Mouse (Mus musculus): ENCODE measurements at regions not wholly inside any gene's neighbourhood (a gene's known extent, or its start where the extent isn't known, plus 50 kb on each side); places are given as distances from the start of the nearest gene placed in this dataset.
A peak's percentile ranks its signal among the peaks of the same experiment; 100 is the strongest.

DNA sequence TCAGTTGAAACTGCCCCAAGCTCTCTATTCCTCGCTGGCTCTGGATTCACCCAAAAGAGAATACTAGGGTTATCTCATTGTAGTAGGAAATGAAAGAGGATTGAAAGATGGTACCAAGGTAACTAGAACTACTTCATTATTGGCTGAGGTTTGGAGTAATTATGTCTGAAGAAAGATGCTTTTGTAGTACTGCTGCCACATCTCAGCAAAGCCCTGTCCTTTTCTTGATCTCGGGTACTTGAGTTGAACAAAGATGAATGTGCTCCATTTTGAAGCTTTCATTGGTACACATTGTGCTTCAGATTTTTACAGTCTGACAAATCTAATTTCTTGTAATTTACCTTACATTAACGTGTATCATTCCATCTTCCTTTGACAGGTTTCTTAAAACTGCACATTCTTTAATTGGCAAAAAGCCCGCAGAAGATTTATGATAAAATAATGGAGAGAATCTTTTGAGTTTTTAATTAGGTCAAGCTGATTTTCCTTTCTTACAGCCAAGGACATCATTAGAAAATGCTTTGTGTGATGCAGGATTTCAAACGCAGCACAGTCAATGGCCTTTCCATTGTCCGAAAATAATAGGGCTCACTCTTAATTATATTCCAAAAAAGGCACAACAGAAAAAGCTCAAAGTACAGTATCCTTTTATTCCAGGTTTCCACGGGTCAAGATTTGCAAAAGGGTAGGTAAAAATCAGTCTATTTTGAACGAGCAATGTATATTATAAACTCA is 1791.7 kb upstream of the Nudt12 start:
- no peak overlapping the region for H3K9ac ChIP-seq (replicated peaks)
- H3K4me2 ChIP-seq (replicated peaks) = no peak overlapping the region
- ATAC-seq (replicated peaks) = no peak
- 0 out of 2 replicates have a peak, but pooled peaks cover 2% of the 10 kb centered on the region for H3K4me1 ChIP-seq
- no peaks in the 10 kb centered on the region for H3K36me3 ChIP-seq
- no peak overlapping the region for H3K4me3 ChIP-seq
- no peaks in the 10 kb centered on the region for H3K27me3 ChIP-seq
- WGBS = 10% methylated on average over 8 of the region's 8 CpGs
- no peak overlapping the region; the same call in 1 of the 2 replicates for H3K27ac ChIP-seq (replicated peaks)
- H3K9me3 ChIP-seq = no peaks in the 10 kb centered on the region

DNA sequence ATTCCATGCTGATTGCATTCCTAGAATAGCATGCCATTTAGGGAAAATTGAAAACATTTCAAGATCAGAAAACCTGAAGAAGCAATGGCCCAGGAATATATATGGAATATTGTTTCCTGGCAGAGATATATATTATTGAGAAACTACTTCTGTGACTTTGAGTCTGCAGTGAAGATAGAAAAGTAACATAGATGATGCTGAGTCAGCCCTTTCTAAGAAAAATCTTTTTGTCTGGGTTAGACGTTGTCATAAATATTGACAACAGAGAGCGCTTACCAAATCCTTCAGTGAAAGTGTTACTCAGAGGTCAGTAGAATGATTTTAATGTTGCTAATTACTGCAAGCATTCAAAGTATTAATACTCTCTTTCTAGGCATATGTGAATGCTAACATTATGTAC is 1749.1 kb upstream of the Nudt12 start:
- Histone ChIP-seq H3K27me3 (no peaks in the 10 kb centered on the region), H3K9me3 (no peaks in the 10 kb centered on the region), H3K36me3 (no peaks in the 10 kb centered on the region), H3K4me3 (no peak overlapping the region), H3K9ac (replicated peaks) (no peak overlapping the region), H3K4me2 (replicated peaks) (no peak overlapping the region), H3K4me1 (no peaks in the 10 kb centered on the region), H3K27ac (replicated peaks) (no peak overlapping the region)
- ATAC-seq (replicated peaks) = no peak
- 88% methylated on average over 2 of the region's 2 CpGs for WGBS

DNA sequence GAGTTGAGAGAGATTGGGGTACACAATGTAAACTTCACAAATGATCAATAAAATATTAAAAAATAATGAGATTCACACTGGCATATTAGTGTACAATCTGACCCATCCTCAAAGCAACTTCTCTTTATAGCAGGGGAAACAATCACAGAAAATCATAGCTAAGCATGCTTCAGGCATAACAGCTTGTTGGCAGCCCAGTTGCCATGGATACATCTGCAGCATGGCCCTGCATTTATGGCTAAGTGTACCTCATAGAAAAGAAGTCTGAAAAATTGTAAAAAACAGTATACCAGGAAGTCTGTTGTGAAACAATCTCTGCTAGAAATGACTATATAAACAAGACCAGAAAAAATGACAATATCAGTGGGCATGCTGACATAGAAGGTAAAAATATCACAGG is 1747.9 kb upstream of the Nudt12 start:
- no peaks in the 10 kb centered on the region for H3K36me3 ChIP-seq
- peak; percentile 82 for ATAC-seq (replicated peaks)
- H3K9ac ChIP-seq (replicated peaks) = no peak overlapping the region
- H3K27me3 ChIP-seq = no peaks in the 10 kb centered on the region
- H3K4me3 ChIP-seq = no peak overlapping the region
- H3K4me1 ChIP-seq = no peaks in the 10 kb centered on the region
- H3K27ac ChIP-seq (replicated peaks) = no peak overlapping the region
- H3K9me3 ChIP-seq = no peaks in the 10 kb centered on the region
- H3K4me2 ChIP-seq (replicated peaks) = no peak overlapping the region

DNA sequence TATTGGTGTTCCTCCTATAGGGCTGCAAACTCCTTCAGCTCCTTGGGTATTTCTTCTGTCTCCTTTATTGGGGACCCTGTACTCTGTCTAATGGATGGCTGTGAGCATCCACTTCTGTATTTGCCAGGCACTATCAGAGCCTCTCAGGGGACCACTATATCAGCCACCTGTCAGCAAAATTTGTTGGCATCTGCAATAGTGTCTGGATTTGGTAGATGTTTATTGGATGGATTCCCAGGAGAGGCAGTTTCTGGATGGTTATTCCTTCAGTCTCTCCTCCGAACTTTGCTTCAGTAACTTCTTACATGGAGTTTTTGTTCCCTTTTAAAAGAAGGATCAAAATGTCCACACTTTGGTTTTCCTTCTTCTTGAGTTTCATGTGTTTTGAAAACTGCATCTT is 1729.7 kb upstream of the Nudt12 start:
- Histone ChIP-seq H3K27ac (replicated peaks) (no peak overlapping the region), H3K4me2 (replicated peaks) (no peak overlapping the region), H3K27me3 (no peaks in the 10 kb centered on the region), H3K4me3 (no peak overlapping the region), H3K36me3 (no peaks in the 10 kb centered on the region), H3K9me3 (no peaks in the 10 kb centered on the region), H3K4me1 (no peaks in the 10 kb centered on the region), H3K9ac (replicated peaks) (no peak overlapping the region)
- no peak for ATAC-seq (replicated peaks)
- WGBS = 82% methylated on average over 1 of the region's 1 CpGs

DNA sequence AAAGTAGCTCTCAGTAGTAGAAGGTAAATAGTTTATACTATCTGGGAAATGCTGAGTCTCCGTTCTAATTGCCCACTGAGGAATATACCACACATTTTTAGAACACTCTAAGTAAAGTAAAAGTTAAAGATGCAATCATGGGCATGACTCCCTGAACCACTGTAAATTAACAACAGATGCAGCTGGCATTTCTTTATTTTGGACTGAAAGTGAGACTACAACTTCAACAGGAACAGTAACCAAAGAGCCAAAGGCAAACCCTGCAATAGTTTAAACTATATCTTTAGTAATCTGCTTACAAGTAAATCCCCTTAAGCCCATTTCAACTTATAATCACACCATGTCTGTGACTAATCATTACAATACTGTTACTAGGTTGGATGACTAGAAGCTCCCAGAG is 1725.0 kb upstream of the Nudt12 start:
- Histone ChIP-seq H3K27me3 (no peaks in the 10 kb centered on the region), H3K36me3 (no peaks in the 10 kb centered on the region), H3K27ac (replicated peaks) (no peak overlapping the region), H3K9me3 (no peaks in the 10 kb centered on the region), H3K4me2 (replicated peaks) (no peak overlapping the region), H3K4me1 (no peaks in the 10 kb centered on the region), H3K9ac (replicated peaks) (no peak overlapping the region), H3K4me3 (no peak overlapping the region)
- no peak for ATAC-seq (replicated peaks)
- WGBS = 84% methylated on average over 1 of the region's 1 CpGs

DNA sequence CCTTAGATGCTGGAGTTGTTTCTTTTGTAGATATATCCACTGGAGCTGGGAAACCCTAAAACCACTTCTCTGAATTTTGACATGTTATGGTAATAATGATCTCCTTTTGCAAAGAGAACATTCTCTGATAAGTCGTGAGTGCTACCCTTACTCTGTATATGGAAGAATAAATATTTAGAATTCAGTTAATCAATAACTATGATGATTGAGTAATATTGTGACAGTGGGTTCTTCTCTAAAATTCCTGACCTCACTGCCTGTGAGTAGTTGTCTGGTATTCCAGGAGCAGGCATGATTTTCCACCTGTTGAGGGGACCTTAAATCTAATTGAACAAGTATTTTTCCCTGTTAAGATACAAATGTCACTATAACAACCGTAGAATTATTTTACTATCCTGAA is 1707.0 kb upstream of the Nudt12 start:
- Histone ChIP-seq H3K27me3 (no peaks in the 10 kb centered on the region), H3K4me3 (no peak overlapping the region), H3K9ac (replicated peaks) (no peak overlapping the region), H3K9me3 (no peaks in the 10 kb centered on the region), H3K36me3 (no peaks in the 10 kb centered on the region), H3K4me1 (no peaks in the 10 kb centered on the region), H3K4me2 (replicated peaks) (no peak overlapping the region), H3K27ac (replicated peaks) (no peak overlapping the region)
- WGBS = 89% methylated on average over 2 of the region's 2 CpGs
- ATAC-seq (replicated peaks) = no peak

DNA sequence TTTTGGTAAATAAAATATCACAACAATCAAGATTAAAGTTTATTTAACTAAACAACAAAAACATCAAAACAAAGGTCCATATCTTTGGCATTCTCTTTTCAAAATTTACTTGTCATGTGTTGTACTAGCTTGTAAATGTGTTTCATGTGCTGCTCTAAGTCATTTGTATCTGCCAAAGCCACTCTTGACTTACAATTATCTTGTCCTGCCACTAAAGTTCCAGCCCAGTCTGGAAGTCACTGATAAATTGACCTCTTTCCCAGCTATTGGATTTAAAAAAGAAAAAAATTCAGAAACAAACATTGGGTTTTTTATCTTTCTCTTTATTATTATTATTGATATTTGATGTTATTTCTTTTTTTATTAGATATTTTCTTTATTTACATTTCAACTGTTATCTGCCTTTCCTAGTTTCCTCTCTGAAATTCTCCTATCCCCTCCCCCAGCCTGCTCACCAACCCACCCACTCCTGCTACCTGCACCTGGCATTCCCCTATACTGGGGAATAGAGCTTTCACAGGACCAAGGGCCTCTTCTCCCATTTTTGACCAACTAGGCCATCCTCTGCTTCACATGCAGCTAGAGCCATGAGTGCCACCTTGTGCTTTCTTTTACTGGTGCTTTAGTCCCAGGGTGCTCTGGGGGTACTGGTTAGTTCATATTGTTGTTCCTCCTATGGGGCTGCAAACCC is 1704.9 kb upstream of the Nudt12 start:
- H3K9me3 ChIP-seq = no peaks in the 10 kb centered on the region
- H3K27me3 ChIP-seq = no peaks in the 10 kb centered on the region
- no peak overlapping the region for H3K27ac ChIP-seq (replicated peaks)
- no peak overlapping the region for H3K4me3 ChIP-seq
- no peak overlapping the region for H3K4me2 ChIP-seq (replicated peaks)
- no peak overlapping the region for H3K9ac ChIP-seq (replicated peaks)
- no peaks in the 10 kb centered on the region for H3K4me1 ChIP-seq
- no peaks in the 10 kb centered on the region for H3K36me3 ChIP-seq
- ATAC-seq (replicated peaks) = no peak

DNA sequence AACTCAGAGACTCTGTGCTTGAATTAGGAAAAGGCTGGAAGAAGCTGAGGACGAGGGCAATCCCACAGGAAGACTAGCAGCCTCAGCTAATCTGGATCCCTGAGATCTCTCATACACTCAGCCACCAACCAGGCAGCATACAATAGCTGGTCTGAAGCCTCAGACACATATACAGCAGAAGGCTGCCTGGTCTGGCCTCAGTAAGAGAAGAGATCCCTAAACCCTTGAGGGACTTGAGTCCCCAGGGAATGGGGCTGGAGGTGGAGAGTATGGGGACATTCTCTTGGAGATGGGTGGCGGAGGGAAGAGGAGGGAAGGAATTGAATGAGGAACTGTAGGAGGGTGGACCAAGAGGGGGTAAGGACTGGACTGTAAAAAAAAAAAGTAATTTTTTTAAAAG is 1704.3 kb upstream of the Nudt12 start:
- Histone ChIP-seq H3K9ac (replicated peaks) (no peak overlapping the region), H3K4me1 (no peaks in the 10 kb centered on the region), H3K27me3 (no peaks in the 10 kb centered on the region), H3K27ac (replicated peaks) (no peak overlapping the region), H3K36me3 (no peaks in the 10 kb centered on the region), H3K4me3 (no peak overlapping the region), H3K9me3 (no peaks in the 10 kb centered on the region), H3K4me2 (replicated peaks) (no peak overlapping the region)
- 87% methylated on average over 2 of the region's 2 CpGs for WGBS
- no peak for ATAC-seq (replicated peaks)
